Mouse (Mus musculus) kidney, postnatal 0 days (tissue): ENCODE results near the gene Tapbp. TPM values are rescaled to one million over a fixed set of nuclear protein-coding genes. Genes with fewer than 3 reads are reported as not detected.
A peak's percentile ranks its signal among the peaks of the same experiment; 100 is the strongest.

ENCODE experiments used
- ATAC-seq: fragments of 200-750 bp; cut with Nextera tagmentation; replicated peaks from 2 replicates; pipeline ENCODE4 v1.8.0; 2017; ENCODE audit warnings: low read depth, moderate number of reproducible peaks, moderate TSS enrichment, moderate library complexity; ENCODE audit not compliant: low FRiP score
- DNase-seq: peaks from one replicate; pipeline ENCODE4 v3.0.0-alpha.2; 2016; ENCODE audit warnings: low spot score
- H3K27ac ChIP-seq: fragments of 300-500 bp; sonication (generic); 2 replicates; pipeline ENCODE4 v1.5.1; 2014; ENCODE audit warnings: mild to moderate bottlenecking
- H3K27me3 ChIP-seq: fragments of 300-500 bp; sonication (generic); 2 replicates; pipeline ENCODE4 v1.6.1; 2014; ENCODE audit warnings: low read length, mixed read lengths; ENCODE audit not compliant: insufficient read depth
- H3K36me3 ChIP-seq: fragments of 300-500 bp; sonication (generic); 2 replicates; pipeline ENCODE4 v1.6.1; 2014; ENCODE audit warnings: low read length, mixed read lengths; ENCODE audit not compliant: insufficient read depth
- H3K4me1 ChIP-seq: fragments of 300-500 bp; sonication (generic); replicated peaks from 2 replicates; pipeline ENCODE4 v1.6.1; 2014; ENCODE audit warnings: antibody characterized with exemption, low read length, mixed read lengths; ENCODE audit not compliant: insufficient read depth
- H3K4me2 ChIP-seq: fragments of 300-500 bp; sonication (generic); 2 replicates; pipeline ENCODE4 v1.6.1; 2014; ENCODE audit warnings: mild to moderate bottlenecking, low read length, moderate library complexity, mixed read lengths
- H3K4me3 ChIP-seq: fragments of 300-500 bp; sonication (generic); replicated peaks from 2 replicates; pipeline ENCODE4 v1.5.1; 2014; ENCODE audit warnings: low read depth, low read length
- H3K9ac ChIP-seq: fragments of 300-500 bp; sonication (generic); 2 replicates; pipeline ENCODE4 v1.6.1; 2014; ENCODE audit warnings: low read depth, low read length
- H3K9me3 ChIP-seq: fragments of 300-500 bp; sonication (generic); replicated peaks from 2 replicates; pipeline ENCODE4 v1.6.1; 2016; ENCODE audit warnings: low read length, inconsistent platforms, mixed read lengths
- CTCF ChIP-seq: IDR thresholded peaks from 2 replicates; pipeline ENCODE4 v1.5.1; 2016; ENCODE audit warnings: antibody characterized with exemption, low read depth, mild to moderate bottlenecking, moderate library complexity
- WGBS: fragments of 180-500 bp; shearing (Covaris S2); extraction: QIAGEN DNeasy Blood & Tissue Kit; methylation state at CpG from one replicate; pipeline ENCODE4 v1.1.7; 2014; 5-methylcytosine and 5-hydroxymethylcytosine counted together
- polyA plus RNA-seq: library from polyadenylated mRNA; unstranded; fragments of >200 nt; fragmentation: Nextera tagmentation; extraction: Ambion mirVana; gene quantifications from 2 replicates; pipeline ENCODE4 v1.2.1, GENCODE M21; 2015

The Tapbp gene
- polyA plus RNA-seq, 1 experiment from 2014 or later, result 53.2 TPM

GRCm38 (mm10) chr17:33965846-33966550, 50.3 kb downstream of the Tapbp start:
- 85% methylated on average over 16 of the region's 16 CpGs for WGBS
- H3K9me3 ChIP-seq, result no peaks in the 10 kb centered on the region
- no peak for TF ChIP-seq CTCF
- H3K4me1 ChIP-seq, result no peaks in the 10 kb centered on the region
- ATAC-seq (no peak), DNase-seq (no peak)
- H3K4me2 ChIP-seq, result no peak overlapping the region
- H3K27ac ChIP-seq, result no peak overlapping the region
- no peak overlapping the region for H3K4me3 ChIP-seq
- H3K9ac ChIP-seq, result no peak overlapping the region
- peaks cover 28% of the 10 kb centered on the region for H3K36me3 ChIP-seq
- H3K27me3 ChIP-seq, result no peaks in the 10 kb centered on the region

DNA sequence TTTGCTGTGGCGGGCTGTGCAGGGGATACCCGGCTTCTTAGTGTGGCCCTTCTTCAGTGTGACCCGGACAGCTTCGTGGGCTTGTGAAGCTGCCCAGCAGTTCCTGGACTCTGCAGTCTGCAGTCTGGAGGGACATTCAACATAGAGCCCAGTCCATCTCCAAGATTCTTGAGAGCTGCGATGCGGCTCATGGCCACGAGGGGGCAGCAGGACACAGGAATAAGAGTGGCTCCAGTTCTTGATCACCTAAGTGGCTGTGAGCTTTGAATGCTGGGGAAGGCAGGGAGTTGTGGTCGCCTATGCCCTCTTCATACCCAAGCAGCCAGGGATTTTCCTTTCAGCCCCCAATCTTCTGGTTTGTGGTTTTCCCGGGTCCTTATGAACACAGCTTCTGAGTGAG, 52.8 kb downstream of the Tapbp start:
- no peak overlapping the region for H3K27ac ChIP-seq
- no peaks in the 10 kb centered on the region for H3K4me1 ChIP-seq
- TF ChIP-seq CTCF, result peak; percentile 93
- no peak overlapping the region for H3K4me2 ChIP-seq
- no peaks in the 10 kb centered on the region for H3K27me3 ChIP-seq
- peaks cover 9% of the 10 kb centered on the region; the same call in 1 of the 2 replicates for H3K36me3 ChIP-seq
- peak; percentile 56 for ATAC-seq
- no peak overlapping the region for H3K4me3 ChIP-seq
- peak; percentile 83 for DNase-seq
- 3% methylated on average over 9 of the region's 9 CpGs for WGBS
- no peak overlapping the region for H3K9ac ChIP-seq
- H3K9me3 ChIP-seq, result no peaks in the 10 kb centered on the region

DNA sequence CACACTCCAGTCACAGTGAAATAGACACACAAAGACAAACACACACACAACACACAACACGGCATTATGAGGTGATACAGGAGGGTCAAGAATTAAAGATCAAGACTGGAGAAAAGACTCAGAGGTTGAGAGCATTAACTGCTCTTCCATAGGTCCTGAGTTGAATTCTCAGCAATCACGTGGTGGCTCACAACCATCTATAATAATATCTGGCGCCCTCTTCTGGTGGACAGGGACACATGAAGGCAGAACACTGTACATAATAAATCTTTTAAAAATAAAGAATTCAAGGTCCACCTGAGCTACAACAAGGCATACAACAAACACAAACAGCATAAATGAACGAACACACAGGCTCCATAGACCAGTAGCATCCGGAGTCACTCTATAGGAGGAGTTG, 53.2 kb downstream of the Tapbp start:
- Histone ChIP-seq H3K36me3 (peaks cover 9% of the 10 kb centered on the region; the same call in 1 of the 2 replicates), H3K27me3 (no peaks in the 10 kb centered on the region), H3K4me1 (no peaks in the 10 kb centered on the region), H3K4me3 (no peak overlapping the region), H3K27ac (no peak overlapping the region), H3K9ac (no peak overlapping the region), H3K4me2 (no peak overlapping the region), H3K9me3 (no peaks in the 10 kb centered on the region)
- ATAC-seq (peak; percentile 55), DNase-seq (peak; percentile 74)
- 32% methylated on average over 5 of the region's 5 CpGs for WGBS
- peak; percentile 56; the same call in 1 of the 2 replicates for TF ChIP-seq CTCF

- 82% methylated on average over 4 of the region's 4 CpGs for WGBS
- Histone ChIP-seq H3K4me2 (no peak overlapping the region), H3K4me1 (no peaks in the 10 kb centered on the region), H3K27ac (no peak overlapping the region), H3K9me3 (no peaks in the 10 kb centered on the region), H3K9ac (no peak overlapping the region), H3K27me3 (no peaks in the 10 kb centered on the region), H3K4me3 (no peak overlapping the region), H3K36me3 (peaks cover 9% of the 10 kb centered on the region; the same call in 1 of the 2 replicates)
- peak; percentile 39; the same call in 1 of the 2 replicates for TF ChIP-seq CTCF
- ATAC-seq (no peak), DNase-seq (no peak)
Observed at GRCm38 (mm10) chr17:33969394-33969793, 53.7 kb downstream of the Tapbp start.

- WGBS, result 0% methylated on average over 1 of the region's 1 CpGs
- H3K36me3 ChIP-seq, result no peaks in the 10 kb centered on the region
- H3K4me3 ChIP-seq, result no peak overlapping the region
- H3K27ac ChIP-seq, result no peak overlapping the region
- no peak overlapping the region for H3K4me2 ChIP-seq
- no peaks in the 10 kb centered on the region for H3K9me3 ChIP-seq
- ATAC-seq (no peak), DNase-seq (peak; percentile 80)
- H3K27me3 ChIP-seq, result 0 out of 2 replicates have a peak, but pooled peaks cover 2% of the 10 kb centered on the region
- TF ChIP-seq CTCF, result no peak
- no peak overlapping the region for H3K9ac ChIP-seq
- no peaks in the 10 kb centered on the region for H3K4me1 ChIP-seq
Observed at GRCm38 (mm10) chr17:33972691-33973090, 57.0 kb downstream of the Tapbp start.

DNA sequence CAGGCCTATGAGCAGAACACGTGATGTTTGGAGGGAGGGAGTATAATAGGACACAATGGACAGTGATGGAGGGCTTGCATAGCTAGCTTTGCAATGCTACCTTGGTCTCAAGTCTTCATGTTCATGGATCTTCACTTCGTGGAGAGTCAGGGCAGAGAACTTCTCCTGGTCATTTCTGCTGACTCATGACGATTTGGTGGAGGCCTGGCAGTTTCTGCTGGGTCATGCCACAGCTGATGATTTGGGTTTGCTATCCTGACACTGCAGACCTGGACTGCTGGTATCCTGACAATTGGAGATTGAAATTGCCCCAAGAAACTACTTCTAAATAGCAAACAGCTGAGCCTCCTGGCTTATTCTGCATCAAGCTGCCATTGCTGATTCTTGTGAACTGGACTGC, 57.9 kb downstream of the Tapbp start:
- WGBS, result 59% methylated on average over 3 of the region's 3 CpGs
- TF ChIP-seq CTCF, result no peak

More for the DNA sequence above, 57.9 kb downstream of the Tapbp start:
- ATAC-seq (no peak), DNase-seq (no peak)
- no peak overlapping the region for H3K27ac ChIP-seq
- no peaks in the 10 kb centered on the region for H3K36me3 ChIP-seq
- no peaks in the 10 kb centered on the region for H3K9me3 ChIP-seq
- 0 out of 2 replicates have a peak, but pooled peaks cover 6% of the 10 kb centered on the region for H3K27me3 ChIP-seq
- no peak overlapping the region for H3K4me2 ChIP-seq
- H3K9ac ChIP-seq, result no peak overlapping the region
- H3K4me3 ChIP-seq, result no peak overlapping the region
- H3K4me1 ChIP-seq, result peaks cover 3% of the 10 kb centered on the region; the same call in 1 of the 2 replicates
